Mouse (Mus musculus) layer of hippocampus, adult 2 months (tissue): ENCODE measurements around the gene Prss35. TPM values are rescaled to one million over a fixed set of nuclear protein-coding genes. Genes with fewer than 3 reads are reported as not detected.

Source experiments
- DNase-seq, 2 experiments: peaks; one replicate each; pipeline ENCODE4 v3.0.0; 2022; ENCODE audit warnings: low spot score in 2 of 2
- H3K27ac ChIP-seq: fragments of 200-600 bp; 2 replicates; pipeline ENCODE4 v1.8.1; 2022
- H3K4me3 ChIP-seq: fragments of 200-600 bp; 2 replicates; pipeline ENCODE4 v1.8.1; 2022; ENCODE audit warnings: mild to moderate bottlenecking
- CTCF ChIP-seq: fragments of 200-600 bp; conservative IDR thresholded peaks from 2 replicates; pipeline ENCODE4 v1.8.1; 2022; ENCODE audit warnings: antibody characterized with exemption, mild to moderate bottlenecking, moderate library complexity
- total RNA-seq, 2 experiments: library from RNA; stranded (reverse); gene quantifications; 2 replicates each; pipeline ENCODE4 v1.2.3; 2021

The Prss35 gene
- total RNA-seq, 2 experiments from 2014 or later: 5.3 to 5.9 TPM

DNA sequence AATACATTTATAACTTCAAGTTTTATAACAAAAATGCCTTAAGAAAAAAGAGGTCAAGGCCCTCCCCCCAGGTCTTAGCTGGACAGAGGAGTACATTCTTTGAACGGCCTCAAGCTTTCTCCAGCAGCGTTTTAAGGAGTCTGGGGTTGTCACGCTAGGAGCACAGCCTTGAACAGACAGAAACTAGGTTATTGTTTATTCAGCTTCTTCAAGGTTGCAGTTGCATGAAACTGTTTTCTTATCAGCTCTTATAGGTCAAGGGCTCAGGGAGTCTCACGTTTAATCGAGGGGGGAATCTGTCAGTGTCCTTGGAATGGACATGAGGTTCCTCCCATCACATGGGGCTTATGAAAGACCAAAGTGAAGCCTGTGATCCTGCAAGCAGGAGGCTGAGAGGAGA lies 26.3 kb upstream of the Prss35 start:
- H3K27ac ChIP-seq: no peak overlapping the region

DNA sequence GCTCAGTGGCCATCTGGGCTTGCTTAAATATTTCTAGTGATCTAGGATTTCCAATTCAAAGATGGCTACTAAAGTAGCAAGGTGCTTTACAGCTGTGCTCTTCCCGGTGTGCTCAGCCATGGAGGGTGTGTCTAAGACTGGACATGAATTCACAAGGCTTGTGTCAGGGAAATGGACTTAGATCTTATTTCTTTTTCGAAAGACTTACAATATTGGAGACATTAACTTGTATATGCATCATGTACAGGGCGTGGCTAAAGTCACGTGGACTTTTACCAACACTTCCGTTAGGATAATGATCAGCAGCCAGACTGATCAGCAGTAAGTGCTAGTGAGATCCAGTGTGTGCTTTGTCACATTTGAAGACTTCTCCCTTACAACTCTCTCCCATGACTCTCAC lies 23.2 kb upstream of the Prss35 start:
- no peak overlapping the region for H3K27ac ChIP-seq
- no peak overlapping the region for H3K4me3 ChIP-seq
- no peak for DNase-seq
- no peak for TF ChIP-seq CTCF

More for the DNA sequence above, 26.3 kb upstream of the Prss35 start:
- no peak for TF ChIP-seq CTCF
- DNase-seq: no peak
- no peak overlapping the region for H3K4me3 ChIP-seq

DNA sequence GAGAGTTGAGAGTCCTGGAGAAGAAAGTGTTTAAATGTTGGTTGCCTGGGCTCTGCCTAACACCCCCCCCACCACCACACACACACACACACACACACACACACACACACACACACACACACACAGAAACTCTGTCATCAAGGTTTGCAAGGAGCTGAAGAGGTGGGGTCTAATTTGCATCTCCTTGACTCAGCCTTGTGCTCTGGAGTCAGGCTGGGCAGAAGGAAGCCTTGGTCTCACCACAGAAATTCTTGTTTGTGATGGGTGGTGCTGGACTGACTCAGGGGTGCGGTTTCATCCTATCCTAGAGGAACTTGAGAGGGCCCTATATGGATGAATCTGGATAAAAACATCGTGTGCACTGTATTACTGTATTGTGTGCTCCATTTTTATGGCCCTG lies 22.7 kb upstream of the Prss35 start:
- no peak for TF ChIP-seq CTCF
- no peak overlapping the region for H3K4me3 ChIP-seq
- DNase-seq: no peak
- no peak overlapping the region for H3K27ac ChIP-seq

DNA sequence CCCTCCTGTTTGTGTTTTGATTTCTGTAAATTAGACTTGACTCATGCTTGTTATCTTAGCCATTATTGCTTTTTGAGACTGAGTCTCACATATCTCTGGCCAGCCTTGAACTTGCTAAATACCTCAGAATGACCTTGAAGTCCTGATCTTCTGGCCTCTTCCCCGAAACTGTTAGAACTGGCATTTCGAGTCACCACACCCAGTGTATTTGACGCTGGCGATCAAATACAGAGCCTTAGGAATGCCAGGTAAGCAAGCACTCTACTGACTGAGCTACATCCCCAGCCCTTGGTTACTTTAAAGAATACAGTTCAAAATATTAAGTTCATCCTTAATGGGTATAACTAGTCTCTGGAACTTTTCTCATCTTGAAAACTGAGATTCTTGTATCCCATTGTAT lies 18.4 kb upstream of the Prss35 start:
- no peak for DNase-seq
- TF ChIP-seq CTCF: no peak
- Histone ChIP-seq H3K4me3 (no peak overlapping the region), H3K27ac (no peak overlapping the region)

DNA sequence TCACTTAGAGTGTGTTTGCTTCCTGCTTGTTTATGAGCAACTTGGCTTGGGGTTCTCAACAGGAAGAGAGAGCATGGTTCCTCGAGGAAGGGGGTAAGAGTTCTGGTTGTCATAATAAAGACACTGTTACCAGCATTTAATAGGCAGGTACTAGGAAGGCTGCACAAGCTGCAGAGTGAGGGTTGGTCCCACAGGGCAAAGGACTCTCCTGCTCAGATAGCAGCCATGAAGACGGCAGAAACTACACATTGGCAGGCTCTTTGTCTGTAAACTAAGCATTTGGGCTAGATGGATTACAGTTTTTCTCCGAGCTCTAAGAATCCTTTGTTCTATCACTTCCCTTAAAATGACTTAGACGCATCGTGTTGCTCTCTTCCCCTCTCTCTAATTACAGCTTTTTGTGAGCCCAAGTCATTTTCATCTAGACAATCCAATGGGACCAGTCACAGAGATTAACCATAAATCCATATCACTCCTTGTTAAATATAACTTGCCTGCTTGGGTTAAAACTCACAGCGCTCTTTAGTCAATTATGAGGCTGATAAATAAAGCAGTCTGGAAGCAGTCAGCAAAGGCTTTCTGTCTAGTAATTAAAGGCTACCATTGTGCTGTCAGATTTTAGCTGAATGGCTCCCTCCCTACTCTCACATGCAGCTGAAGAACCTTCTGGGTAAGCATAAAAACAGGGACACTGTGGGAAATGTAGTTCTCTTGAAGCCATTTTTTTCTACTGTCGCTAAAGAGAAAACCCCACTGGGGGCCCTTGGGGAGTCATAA lies 17.7 kb upstream of the Prss35 start:
- no peak overlapping the region for H3K27ac ChIP-seq

DNA sequence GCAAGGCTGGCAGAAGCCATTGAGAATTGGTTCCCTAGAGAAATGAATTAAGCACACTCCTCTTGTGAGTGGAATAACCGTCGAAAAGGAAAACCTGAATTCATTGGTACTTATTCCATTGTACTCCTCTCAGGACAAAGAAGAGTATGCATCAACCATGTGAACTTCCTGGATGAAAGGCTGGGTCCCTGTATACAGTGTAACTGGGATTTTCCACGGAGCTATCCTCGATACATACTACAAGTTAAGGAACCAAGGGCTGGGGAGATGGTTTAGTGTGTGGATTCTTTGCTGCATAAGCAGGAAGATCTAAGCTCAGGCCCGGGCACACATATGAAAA lies 17.1 kb upstream of the Prss35 start:
- Histone ChIP-seq H3K4me3 (no peak overlapping the region), H3K27ac (no peak overlapping the region)
- no peak for DNase-seq
- TF ChIP-seq CTCF: no peak

More for the DNA sequence above, 17.7 kb upstream of the Prss35 start:
- DNase-seq: no peak
- no peak for TF ChIP-seq CTCF
- H3K4me3 ChIP-seq: no peak overlapping the region

DNA sequence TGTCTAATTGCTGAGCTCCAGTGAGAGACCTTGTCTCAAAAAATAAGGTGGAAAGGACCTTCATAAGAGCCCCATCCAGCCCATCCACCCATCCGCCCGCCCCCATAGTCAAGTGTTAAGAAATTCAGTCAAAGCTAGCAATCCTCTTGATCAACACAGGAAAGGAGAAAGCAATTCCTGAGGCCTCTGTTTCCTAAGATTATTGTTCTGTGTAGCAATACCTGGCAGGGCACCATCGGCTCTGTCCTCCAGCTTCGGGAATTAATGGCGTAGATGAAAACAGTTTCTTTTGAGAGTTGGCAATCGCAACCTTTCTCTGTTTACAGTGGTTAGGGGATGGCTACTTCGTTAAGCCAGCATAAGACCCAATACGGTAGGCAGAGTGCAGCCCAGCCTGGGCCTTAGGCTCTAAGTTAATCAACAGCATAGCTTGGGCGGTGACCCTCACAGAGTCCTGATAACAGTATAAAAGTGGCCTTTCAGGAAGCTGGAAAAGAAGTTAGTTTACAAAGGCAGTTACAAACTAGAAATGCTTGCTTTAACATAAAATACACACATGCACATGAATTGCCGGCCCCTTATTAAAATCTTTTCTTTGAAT lies 15.1 kb upstream of the Prss35 start:
- Histone ChIP-seq H3K27ac (no peak overlapping the region), H3K4me3 (no peak overlapping the region)
- DNase-seq: no peak
- TF ChIP-seq CTCF: no peak

DNA sequence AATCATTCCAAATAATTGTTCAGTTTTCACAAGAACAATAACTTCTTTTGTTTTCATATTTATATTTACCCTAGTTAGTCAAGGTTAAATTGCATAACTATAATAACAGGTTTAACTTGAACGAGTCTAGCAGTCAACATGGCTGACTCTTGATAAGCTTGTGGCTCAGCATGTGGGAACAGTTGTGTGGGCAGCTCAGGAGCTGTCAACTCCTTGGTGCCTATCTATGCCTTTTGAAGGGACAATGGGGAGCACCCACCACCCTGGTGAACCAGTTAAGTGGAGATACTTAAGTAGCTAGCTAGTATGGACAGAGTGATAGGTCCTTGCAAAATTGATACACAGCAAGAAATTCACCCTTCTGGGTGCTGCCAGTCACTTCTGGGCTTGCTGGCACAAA lies 14.4 kb upstream of the Prss35 start:
- H3K4me3 ChIP-seq: no peak overlapping the region
- no peak for DNase-seq
- no peak for TF ChIP-seq CTCF
- H3K27ac ChIP-seq: no peak overlapping the region

DNA sequence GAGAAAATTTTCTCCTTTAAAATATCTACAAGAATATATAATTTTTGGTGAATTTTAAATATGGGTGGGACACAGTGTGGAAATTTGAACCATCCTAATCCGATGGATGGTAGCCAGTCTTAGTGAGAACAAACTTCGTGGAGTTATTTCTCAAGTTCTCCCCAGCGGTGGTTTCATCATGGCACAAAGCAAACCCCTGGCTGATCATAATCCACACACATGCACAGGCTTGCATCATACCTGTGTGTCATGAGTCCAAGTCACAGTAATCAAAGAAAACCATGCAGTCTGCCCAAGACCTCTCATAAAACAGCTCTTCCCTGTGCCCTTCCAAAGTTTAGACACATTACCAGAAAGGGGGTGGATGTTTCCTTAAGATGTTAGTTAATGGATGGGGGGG lies 13.6 kb upstream of the Prss35 start:
- no peak overlapping the region for H3K4me3 ChIP-seq
- no peak for TF ChIP-seq CTCF
- DNase-seq: no peak
- no peak overlapping the region for H3K27ac ChIP-seq

DNA sequence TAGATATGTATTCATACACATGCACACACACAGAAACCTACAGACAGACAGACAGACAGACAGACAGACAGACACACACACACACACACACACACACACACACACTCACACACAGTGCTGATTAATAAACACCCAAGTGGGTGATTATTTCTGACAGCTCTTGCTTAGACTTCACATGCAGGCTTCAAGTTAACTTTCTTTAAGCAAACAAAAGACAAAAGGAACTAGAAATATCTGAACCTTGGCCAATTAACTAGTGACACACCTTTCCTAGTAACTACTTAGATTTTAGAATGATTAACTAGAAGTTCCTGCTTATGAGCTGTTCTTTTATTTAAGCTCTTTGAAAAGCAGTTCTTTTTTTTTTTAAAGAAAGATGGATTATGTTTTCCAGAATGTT lies 9.1 kb upstream of the Prss35 start:
- no peak for TF ChIP-seq CTCF
- H3K4me3 ChIP-seq: no peak overlapping the region
- H3K27ac ChIP-seq: no peak overlapping the region
- DNase-seq: no peak

DNA sequence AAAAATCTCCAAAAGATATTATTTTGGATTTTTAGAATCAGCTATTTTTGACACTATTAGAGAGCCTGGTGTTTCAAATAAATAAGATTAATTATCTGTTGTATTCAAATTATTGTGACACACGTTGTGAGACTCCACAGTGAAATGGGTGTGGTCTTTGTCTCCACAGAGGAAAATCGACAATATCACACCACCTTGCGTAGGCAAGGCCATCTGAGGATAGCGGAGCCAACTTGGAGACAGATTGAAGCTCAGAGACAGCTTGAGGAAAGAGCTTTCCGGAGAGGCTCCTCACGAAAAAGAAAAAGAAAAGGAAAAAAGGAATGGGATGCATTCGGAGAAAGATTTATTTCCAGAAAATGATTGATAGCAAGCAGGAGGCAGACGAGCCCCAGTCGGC lies 8.7 kb upstream of the Prss35 start:
- TF ChIP-seq CTCF: no peak
- 0 out of 2 replicates have a peak overlapping the region, but pooled peaks have one; percentile 33 for H3K27ac ChIP-seq
- H3K4me3 ChIP-seq: no peak overlapping the region
- no peak for DNase-seq

DNA sequence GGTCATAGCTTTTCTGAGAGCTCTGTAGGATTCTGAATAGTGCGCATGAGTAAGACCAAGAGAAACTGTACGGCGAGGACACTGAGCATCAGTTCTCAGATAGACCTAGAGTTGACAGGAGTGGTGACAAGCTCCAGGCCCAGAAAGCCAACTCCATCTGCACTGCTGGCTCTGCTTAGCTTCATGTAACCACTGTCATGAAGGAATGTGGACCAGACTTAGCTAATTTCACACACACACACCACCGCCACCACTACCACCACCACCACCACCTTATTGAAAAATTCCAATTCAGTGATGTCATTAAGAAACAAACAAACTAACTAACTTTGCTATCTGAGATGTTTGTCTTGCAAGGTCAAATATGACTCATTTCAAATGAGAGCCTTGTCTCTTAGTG lies 6.5 kb upstream of the Prss35 start:
- no peak overlapping the region for H3K4me3 ChIP-seq
- no peak for TF ChIP-seq CTCF
- no peak for DNase-seq
- no peak overlapping the region for H3K27ac ChIP-seq

DNA sequence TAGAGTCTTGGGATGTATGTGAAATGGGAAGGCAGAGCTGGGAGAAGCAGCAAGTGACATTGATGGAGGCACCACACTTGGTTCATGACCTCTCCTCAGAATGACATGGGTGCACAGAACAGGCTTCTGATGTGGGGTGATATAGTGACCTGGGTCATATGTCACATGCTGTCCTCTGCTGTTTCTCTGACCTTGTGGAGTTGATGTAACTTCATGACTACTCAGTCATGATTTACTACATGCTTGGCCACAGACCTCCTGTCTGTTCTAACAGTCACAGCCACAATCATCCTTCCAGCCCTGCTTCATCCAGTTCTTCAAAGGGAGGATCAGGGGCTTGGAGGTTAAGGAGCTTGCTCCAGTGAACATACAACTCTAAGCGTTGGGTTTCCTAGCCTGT lies 5.4 kb upstream of the Prss35 start:
- TF ChIP-seq CTCF: no peak
- Histone ChIP-seq H3K4me3 (no peak overlapping the region), H3K27ac (no peak overlapping the region)
- DNase-seq: no peak

DNA sequence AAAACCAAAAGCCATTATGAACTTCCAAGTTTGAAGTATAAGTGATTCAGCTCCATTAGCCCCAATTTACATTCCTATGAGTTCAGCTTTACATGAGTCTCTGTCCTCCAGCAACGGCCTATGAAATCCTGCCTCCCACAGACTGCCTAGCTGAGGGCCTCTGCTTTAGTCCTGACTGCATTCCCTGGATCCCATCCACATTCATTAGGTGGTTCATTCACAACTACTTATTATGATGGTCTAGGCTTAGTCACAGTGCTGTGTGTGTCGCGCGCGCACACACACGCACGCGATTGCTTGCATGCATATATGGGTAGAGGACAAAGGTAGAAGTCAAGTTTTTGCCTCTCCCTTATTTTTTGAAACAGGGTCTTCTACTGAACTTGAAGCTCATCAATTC lies 4.6 kb upstream of the Prss35 start:
- TF ChIP-seq CTCF: no peak
- Histone ChIP-seq H3K4me3 (no peak overlapping the region), H3K27ac (no peak overlapping the region)
- no peak for DNase-seq
